Mouse (Mus musculus) G1E (cell line): ENCODE results near the gene Rhbdd1.

ENCODE experiments used
- CTCF ChIP-seq: IDR thresholded peaks from 2 replicates; pipeline ENCODE4 v1.5.1; 2012; ENCODE audit warnings: low read depth, low read length, inconsistent platforms, mixed read lengths
- GATA1 ChIP-seq: IDR thresholded peaks from 2 replicates; pipeline ENCODE4 v1.6.1; 2012; ENCODE audit warnings: borderline replicate concordance, low read length, inconsistent platforms, mixed read lengths
- GATA2 ChIP-seq: IDR thresholded peaks from 2 replicates; pipeline ENCODE4 v1.6.1; 2012; ENCODE audit warnings: low read depth, low read length, inconsistent platforms, borderline replicate concordance
- POLR2AphosphoS5 ChIP-seq: IDR thresholded peaks from 2 replicates; pipeline ENCODE4 v1.6.1; 2012; ENCODE audit warnings: low read depth, low read length, inconsistent platforms; ENCODE audit not compliant: insufficient replicate concordance
- TAL1 ChIP-seq: conservative IDR thresholded peaks from 2 replicates; pipeline ENCODE4 v1.6.1; 2012; ENCODE audit warnings: low read depth, low read length, inconsistent platforms, mixed read lengths

DNA sequence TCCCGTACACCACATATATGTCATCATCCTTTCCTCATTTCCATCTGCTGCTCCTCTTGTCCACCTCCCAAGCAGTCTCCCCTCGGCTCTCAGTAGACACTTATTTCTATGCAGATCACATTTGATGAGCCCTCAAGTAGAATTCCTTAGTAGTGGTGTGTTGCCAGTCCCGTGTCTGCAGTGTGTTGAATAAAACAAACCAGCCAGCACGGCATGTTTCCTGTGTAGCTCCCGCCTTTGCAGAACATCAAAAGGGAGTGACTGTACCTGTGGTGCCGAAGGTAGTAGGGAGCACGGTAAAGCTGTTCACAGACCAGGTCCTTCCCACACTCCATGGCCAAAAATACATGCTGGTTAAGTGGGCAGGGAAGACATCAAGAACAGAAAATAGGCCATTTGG is 47.8 kb downstream of the Rhbdd1 start:
- TF ChIP-seq CTCF, result no peak
- no peak for TF ChIP-seq TAL1
- TF ChIP-seq POLR2AphosphoS5, result no peak
- TF ChIP-seq GATA2, result no peak
- TF ChIP-seq GATA1, result no peak
